Mouse (Mus musculus) retina, embryonic 14.5 days (tissue): ENCODE data around the gene Itga9.

Experiments
- DNase-seq: peaks from one replicate; pipeline ENCODE4 v3.0.0-alpha.2; 2015; ENCODE audit warnings: low spot score

Itga9 gene

DNA sequence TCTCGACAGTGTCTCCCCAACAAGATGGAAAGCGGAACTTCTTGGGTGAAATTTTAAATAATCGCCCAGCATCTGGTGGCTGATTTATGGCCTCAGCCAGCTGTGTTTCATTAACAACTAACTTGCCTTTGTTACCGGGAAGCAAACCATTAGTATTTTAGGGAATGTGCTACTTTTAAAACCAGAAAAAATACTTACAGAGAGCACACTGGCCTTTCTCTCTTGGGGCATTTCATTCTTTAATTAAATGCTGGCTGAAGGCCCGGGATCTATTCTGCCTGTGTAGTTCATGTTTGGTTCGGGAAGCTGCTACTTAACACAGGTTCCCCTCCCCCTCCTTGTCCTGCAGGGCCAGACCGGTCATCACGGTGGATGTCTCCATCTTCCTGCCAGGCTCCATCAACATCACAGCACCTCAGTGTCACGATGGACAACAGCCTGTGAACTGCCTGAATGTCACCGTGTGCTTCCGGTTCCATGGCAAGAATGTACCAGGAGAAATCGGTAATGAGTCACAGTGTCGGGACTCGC lies 82.5 kb downstream of the Itga9 start:
- peak; percentile 31 for DNase-seq

DNA sequence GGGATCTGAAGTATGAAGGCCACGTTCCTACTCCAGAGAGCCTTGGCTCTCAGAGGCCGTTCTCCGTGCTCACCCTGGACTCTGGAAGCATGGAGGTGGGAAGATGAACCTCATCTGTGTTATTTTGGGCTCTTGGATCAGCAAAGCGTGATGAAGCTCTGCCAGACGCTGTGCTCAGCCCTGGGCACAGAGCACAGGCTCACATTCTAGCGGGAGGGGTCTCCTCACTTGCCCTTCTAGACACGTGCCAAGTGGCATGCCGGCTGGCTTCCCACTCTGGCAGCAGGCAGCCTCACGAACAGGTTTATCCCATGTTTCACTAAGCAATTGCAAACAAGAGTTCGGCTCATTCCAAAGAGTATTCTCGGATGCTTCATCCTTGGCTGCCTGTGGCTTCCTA lies 86.8 kb downstream of the Itga9 start:
- DNase-seq, result no peak

DNA sequence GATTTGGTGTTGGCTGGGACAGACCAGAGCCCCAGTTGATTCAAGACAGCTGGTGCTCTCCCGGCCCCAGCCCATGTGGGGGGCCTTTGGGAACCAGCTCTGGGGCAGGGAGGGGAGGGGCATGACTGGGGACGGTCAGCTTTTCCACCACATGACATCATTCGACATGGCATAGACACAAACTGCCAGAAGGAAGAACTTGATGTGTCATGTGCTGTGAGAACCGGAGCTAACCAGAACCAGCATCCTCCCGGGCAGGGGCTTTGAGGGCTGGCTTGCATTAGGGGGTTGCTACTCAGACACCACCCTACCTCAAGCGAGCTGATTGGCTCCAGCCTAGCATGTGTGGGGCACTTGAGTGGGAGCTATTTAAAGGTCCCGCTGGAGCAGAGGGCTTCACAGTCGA lies 87.9 kb downstream of the Itga9 start:
- no peak for DNase-seq

DNA sequence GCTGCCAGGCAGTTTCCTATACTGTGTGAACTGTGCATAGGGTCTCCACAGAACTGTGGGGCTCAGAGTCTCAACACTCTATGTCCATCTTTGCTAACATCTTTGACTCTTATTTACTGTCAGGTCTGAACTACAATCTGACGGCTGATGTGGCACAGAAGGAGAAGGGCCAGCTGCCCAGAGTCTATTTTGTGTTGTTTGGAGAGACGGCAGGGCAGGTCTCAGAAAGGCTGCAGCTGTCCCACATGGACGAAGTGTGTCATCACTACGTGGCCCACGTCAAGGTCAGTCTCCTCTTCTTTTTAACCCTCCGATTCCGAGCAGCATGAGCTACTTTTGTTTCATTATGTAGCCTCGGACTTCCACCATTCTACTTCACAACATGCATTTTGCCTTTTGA lies 91.7 kb downstream of the Itga9 start:
- DNase-seq, result no peak

DNA sequence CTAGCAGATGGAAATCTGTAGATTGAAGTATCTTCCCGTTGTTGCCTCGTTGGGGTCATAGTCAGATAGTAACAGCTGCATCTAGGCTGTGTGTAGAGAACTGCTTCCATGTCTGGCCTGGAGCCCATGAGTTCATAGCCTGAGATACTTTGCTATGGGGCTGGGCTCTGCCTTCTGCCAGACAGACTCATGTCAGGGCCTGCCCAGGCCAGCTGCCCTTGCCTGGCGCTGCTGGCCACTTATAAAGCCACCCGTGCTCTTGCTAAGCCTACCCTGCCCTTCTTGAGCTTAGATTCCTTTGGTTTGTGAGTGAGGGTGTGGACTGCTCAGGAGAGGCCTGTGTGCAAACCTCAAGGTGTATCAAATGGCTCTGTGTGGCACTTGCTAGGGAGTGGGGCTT lies 93.2 kb downstream of the Itga9 start:
- DNase-seq, result no peak

DNA sequence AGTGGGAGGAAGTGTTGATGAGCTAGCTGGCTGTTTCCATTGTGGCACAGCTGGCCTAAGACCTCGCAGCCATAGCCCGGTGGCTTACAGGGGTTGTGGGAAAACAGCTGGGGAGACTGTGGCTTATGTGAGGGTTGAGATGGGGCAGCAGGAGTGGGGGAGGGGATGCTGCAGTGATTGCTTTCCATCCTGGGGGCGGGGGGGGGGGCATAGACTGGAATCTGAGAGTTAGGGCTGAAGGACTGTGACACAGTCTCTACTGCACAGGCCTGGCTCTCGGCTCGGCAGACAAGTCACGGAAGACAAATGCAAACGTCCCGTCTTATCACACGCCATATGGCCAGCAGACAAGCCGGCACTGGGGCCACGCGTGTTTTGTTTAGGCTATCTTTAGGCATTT lies 94.4 kb downstream of the Itga9 start:
- no peak for DNase-seq

DNA sequence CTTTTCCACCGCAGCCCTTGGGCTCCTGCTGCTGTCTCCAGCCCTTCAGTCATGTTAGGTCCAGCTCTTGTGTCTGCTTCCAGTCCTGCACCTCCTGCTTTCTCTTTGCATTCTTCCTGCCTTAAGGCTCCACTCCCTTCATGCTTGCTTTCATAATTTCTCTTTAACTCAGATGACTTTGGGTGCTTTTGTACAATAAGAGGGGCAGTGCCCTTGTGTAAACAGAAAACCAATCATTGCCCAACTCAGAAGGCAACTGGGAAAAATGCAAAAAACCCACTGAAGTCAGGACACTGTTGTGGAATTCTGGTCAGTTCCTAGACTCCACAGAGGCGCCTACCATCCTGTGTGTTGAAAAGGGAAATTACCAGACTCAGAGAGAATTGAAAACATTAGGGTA lies 95.3 kb downstream of the Itga9 start:
- no peak for DNase-seq

DNA sequence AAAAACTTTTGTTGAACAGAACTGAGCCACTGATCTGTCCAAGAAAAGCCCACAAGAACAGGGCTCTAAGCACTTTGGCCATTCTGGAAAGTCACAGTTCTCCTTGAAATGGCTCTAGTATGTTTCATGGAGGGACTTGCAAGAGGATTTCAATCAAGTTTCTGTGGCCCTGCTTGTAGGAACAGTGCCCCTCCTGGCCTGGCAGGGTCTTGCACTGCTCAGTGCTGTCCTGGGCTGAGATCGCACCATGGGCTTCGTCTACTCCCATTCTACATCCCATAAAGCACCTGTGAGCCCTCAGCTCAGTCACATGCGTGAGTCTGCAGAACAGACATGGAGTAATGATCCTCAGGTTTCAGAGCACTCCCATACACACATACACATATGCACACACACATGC lies 96.7 kb downstream of the Itga9 start:
- no peak for DNase-seq

DNA sequence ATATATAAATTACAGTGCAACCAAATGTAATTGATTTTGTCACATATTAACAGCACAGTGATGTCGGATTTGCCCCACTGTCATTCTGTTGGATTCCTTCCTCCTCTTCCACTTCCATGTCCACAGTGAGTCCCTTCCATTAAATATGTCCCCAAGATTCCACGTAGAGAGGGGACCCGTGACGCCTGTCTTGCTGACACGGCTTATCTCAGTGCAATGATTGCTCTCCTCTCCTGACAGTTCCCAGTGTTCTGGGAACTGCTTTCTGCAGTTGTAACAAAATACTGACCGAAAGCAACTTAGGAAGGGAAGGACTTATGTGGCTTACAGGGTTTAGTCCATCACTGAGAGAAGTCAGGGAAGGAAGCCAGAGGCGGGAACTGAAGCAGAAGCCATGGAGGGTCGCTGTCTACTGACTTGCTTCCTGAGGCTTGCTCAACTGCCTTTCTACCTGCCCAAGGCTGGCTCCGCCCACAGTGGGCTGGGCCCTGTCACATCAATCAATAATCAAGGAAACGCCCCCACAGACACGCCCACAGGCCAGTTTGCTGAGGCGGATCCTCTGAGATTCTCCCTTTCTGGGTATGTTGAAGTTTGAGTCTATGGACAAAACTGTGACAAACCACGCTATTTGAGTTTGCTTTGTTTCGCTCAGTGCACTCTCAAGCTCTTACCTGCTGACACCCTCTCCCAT lies 99.0 kb downstream of the Itga9 start:
- no peak for DNase-seq

DNA sequence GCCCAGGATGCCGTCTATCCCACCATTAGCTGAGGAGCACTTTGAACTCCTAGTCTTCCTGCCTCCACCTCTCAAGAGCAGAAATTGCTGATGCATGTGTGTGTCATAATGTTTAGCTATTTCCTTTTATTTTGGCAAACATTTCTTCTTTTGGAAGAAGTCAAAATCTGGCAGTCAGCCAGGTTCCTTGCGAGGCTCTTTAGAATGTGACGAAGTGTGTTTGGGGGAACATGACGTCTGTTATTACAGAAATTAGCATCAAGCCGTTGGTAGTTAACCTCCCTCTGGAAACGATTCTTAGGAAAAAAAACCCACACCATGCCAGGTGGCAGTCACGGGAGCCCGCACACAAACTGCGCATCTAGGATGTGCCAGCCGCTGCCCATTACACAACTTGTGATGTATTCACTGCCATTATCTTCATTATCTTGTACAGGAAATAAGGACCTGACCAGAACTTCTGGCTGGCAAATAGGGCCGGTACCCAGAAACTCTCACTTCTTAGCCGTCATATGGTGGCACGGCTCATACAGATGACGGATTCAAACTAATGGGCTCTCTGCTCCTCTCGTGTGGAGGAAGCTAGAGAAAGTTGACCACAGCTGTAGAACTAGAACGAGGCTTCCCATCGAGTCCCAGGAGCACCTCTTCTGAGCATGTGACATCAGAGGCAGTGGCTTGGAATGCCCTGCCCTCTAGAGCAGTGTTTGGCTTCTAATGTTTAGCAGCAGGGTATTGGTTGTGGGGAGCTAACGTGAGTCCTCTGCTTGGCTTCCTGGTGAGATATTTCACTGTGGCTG lies 99.9 kb downstream of the Itga9 start:
- no peak for DNase-seq

DNA sequence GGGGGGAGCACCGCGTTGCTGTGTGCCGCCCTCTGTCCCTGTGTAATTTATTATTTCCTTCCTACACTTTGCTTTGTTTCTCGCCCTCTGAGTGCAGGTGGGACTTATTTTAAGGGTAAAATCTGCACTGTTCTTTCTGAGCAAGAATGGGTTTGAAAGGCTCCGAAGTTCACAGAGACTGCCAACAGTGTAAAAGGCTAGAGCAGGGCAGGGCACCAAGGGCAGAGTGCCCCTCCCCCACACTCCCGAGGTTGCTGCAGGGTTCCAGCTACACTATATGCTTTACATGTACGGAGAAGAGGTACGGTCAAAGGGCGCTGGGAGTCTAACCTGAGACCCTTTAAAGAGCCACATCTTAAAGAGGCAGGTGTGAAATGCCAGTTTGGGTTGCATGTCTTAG lies 104.1 kb downstream of the Itga9 start:
- no peak for DNase-seq

DNA sequence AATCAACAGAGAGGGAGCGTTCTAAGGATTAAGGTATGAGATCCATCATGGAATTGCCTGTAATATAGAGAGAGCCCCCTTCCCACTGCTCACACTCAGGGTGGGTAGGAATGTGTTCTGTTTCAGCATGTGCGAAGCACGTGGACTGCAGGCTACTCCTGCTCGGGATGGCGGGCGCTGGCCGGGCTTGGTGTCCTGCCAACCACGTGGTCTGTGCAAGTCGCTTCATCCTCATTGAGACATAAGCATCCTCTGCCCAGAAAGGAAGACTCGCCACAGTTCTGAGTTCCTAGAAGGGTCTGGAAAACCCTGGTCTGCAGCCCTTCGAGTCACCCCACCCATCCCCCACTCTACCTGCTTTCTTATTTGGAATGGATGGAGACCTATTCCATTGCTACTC lies 105.3 kb downstream of the Itga9 start:
- DNase-seq, result no peak

DNA sequence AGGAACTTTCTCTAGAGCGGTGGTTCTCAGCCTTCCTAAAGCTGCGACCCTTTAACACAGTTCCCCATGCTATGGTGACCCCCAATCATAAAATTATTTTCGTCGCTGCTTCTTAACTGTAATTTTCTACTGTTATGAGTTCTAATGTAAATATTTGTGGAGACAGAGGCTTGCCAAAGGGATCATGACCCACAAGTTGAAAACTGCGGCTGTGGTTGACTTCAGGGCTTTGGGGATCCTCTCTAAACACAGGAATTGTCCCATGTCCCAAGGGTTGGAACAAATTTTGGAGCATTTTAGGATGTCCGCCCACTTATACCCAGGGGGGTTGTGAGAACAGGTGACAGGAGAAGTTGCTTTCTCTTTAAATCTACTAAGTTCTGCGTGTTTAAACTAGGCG lies 107.0 kb downstream of the Itga9 start:
- no peak for DNase-seq

DNA sequence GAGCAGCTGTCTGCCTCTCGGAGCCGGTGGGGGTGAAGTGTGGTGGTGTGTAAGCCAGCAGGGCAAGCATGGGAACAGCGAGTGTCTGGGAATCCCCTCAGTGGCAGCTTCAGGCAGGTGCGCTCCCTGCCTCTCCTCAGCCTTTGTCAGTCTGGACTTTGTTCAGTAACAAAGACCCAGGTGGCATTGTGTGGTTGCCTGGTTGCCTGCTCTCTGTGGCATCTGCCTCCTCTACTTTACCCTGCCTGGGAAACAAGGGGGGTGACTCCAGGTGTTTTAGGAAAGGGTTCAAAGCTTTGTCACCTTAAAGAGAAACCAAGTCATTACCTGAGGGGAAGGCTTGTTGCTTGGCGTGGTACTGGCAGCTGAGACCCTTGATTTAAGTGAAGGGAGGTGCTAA lies 108.0 kb downstream of the Itga9 start:
- DNase-seq, result no peak

DNA sequence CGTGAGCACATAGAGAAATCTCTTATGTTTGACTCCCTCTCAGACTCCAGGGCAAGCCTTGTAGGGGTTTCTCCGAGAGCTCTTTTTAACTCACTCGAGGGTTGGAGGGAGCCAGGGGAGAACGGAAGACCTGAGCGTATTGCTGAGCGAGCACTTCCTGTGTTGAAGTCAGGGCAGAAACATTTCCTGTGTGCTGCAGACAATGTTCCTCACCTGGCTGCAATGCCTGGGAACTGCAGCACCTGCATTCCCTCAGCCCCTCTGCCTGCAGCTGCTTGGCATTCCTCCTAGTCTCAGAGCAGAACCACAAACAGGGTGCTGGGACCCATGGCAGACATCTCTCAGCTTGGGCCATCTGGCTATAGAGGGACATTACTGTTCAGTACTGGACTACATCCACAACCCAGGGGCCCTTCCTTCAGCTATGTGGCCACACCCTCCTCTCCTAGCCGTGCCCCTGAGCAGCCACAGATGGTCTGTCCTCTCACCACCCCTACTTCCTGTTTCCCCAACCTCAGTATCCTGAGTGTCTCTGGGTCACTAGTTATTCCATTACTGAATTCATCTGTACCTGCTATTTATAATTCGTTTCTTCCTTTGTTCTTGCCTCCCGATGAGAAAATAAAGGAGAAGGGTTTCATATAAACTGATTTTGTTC lies 109.6 kb downstream of the Itga9 start:
- no peak for DNase-seq

DNA sequence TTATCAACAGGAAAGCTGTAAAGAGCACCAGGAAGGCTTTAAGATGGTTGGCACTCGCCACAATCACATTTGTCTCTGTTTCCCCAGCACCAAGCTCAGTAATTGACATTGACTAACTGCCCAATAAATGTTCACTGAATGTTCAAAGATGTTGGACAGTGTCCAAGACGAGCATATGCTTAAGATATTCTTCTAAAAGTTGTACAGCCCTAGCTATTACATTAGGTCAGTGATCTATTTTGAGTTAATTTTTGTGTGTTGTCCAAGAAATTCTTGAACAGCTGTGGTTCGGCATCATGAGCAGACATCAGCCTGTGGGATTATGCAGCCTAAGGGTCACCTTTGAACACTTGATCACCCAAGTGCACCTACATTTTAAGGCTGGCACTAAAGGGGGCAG lies 110.9 kb downstream of the Itga9 start:
- DNase-seq, result no peak

DNA sequence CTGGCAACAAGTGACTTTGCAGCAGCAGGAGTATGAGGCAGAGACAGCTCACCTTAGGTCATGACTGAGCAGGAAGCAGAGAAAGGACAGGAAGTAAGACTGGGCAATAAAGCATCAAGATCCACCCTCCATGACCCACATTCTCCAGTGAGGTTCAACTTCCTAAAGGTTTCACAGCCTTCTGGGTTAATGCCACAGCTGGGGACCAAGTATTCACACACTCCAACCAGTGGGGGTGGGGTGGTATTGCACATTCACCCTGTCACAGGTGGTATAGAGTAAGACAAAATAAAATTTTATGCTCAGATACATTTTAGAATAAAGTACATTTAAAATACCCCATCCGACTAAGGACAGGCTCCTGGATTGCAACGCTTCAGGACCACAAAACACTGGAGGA lies 112.0 kb downstream of the Itga9 start:
- DNase-seq, result no peak

DNA sequence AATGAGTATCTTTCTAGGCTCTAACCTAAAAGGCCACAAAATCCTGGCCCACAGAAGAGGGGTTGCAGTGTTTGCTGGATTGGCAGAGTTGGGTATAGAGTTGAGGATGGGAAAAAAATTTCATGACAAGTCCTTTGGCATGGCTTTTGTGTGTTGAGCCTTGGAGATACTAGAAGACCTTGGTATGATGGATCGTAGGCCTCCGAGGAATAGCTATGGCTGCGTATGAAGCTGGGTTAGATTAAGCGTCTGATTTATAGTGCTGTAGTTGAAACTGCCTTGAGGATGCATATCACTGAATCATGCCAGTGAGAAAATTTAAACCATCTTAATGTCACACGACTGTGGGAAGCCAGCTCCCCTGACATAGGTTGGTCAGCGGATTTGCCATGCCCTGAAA lies 114.6 kb downstream of the Itga9 start:
- no peak for DNase-seq

DNA sequence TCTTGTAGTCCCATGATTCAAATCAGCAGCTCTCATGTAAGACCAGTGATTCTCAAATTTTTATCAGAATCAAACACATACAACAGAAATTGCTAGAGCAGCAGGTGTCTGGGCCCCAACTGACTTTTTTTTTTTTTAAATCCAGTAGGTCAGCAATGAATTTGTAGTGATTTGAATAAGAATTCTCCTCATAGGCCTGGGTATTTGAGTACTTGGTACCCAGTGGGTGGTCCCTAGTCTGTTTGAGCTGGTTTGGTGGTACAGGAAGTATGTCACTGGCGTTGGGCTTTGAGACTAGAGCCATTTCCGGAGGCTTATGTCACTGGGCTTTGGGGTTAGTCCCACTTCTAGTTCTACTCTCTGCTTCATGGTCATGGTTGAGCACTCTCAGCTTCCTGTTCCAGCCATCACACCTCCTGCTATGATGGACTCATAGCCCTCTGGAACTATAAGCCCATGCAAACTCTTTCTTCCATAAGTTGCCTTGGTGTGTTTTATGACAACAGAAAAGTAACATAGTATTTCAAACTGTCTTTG lies 116.4 kb downstream of the Itga9 start:
- no peak for DNase-seq

DNA sequence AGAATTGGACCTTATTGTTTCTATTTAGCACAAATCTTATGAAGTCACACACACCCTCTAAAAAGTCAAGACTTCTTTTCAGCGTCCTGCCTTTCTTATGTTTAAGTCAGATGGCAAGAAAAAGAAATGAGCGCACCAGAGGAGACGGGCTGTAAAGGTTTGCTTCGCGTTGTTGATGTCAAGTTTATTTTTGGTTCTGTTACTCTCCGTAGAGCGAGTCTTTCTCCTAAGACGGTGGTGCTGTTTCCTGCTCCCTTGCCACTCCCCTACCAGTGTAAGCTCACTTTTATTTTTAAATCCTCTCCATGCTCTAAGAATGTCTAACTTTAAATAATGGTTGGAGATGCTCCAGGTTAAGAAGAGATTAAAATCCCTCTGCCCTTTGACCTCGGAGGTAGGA lies 118.6 kb downstream of the Itga9 start:
- DNase-seq, result no peak

DNA sequence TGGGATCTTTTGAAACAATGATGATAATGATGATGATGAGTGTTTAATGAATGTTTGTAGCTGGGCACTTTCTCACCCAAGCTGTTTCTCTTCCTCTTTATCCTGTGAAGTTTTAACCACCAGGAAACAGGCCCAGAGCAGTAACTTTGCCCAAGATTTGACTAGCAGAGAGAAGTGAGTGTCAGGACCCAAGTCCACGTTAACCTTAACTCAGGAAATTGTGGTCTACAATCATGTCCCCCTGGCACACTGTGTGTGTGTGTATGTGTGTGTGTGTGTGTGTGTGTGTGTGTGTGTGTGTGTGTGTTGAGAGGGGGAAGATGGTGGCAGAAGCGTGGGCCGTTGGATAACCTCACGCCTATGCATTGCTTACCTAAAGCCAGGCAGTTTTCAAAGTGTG lies 120.1 kb downstream of the Itga9 start:
- DNase-seq, result no peak

DNA sequence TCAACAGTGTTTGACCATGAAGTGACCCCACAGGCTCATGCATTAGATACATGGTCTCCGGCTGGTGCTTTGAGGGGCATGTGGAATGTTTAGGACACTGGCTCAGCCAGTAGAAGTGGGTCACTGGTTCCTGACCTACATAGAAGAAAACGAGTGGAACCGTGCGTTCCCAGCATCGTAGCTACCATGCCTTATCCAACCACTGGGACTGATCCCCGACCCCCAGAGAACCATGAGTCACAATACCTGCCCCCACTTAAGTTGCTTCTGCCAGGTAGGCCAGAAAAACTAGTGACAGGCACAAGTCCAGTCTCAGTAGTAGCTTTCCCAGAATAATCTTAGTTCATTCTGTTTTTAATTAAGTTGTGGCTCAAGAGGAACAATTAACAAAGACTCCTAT lies 121.8 kb downstream of the Itga9 start:
- peak; percentile 11 for DNase-seq

DNA sequence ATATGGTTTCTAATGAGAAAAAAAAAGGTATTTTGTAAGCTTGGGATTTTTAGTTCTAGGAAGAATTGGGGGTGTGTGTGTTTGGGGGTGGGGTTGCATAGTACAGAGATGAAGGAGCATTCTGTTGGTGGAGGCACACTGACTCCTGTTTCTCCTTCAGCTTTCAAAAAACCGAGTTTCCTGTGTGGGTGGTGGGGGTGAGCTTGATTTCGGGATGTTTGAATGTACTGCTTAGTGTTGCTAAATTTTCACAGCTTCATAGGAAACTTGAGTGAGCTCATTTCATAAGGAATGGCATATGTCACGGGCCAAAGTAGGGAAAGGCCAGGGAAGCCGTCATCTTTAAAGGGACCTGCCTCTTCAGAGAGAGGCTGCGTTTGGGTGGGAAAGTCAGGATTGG lies 122.5 kb downstream of the Itga9 start:
- DNase-seq, result no peak
